Mouse (Mus musculus): Measurements from ENCODE around the gene Cd5.
A peak's percentile ranks its signal among the peaks of the same experiment; 100 is the strongest.

The Cd5 gene

GRCm38 (mm10) chr19:10738811-10739210 is at the start of gene Cd5:
Gene Cd5, minus strand, starts transcription at chr19:10739002.
- DNase-seq = no peak

GRCm38 (mm10) chr19:10788242-10788641 is 49.4 kb upstream of the Cd5 start:
- DNase-seq = no peak

GRCm38 (mm10) chr19:10787406-10787805 is 48.6 kb upstream of the Cd5 start:
- no peak for DNase-seq

- DNase-seq = no peak
Observed at GRCm38 (mm10) chr19:10786753-10787152, 48.0 kb upstream of the Cd5 start.

- DNase-seq = no peak
Observed at GRCm38 (mm10) chr19:10784796-10785459, 46.1 kb upstream of the Cd5 start.

GRCm38 (mm10) chr19:10784061-10784460 is 45.3 kb upstream of the Cd5 start:
- DNase-seq = no peak

GRCm38 (mm10) chr19:10783168-10783567 is 44.4 kb upstream of the Cd5 start:
- no peak for DNase-seq

- no peak for DNase-seq
Observed at GRCm38 (mm10) chr19:10781641-10782040, 42.8 kb upstream of the Cd5 start.

GRCm38 (mm10) chr19:10776906-10777305 is 38.1 kb upstream of the Cd5 start:
- no peak for DNase-seq

- DNase-seq = no peak
Observed at GRCm38 (mm10) chr19:10774141-10774540, 35.3 kb upstream of the Cd5 start.

- no peak for DNase-seq
Observed at GRCm38 (mm10) chr19:10773384-10773783, 34.6 kb upstream of the Cd5 start.

- DNase-seq = no peak
Observed at GRCm38 (mm10) chr19:10772866-10773265, 34.1 kb upstream of the Cd5 start.

GRCm38 (mm10) chr19:10771995-10772394 is 33.2 kb upstream of the Cd5 start:
- DNase-seq = no peak

- DNase-seq = peak; percentile 6
Observed at GRCm38 (mm10) chr19:10769429-10770195, 30.8 kb upstream of the Cd5 start.

- no peak for DNase-seq
Observed at GRCm38 (mm10) chr19:10768694-10769428, 30.1 kb upstream of the Cd5 start.

- no peak for DNase-seq
Observed at GRCm38 (mm10) chr19:10767631-10768030, 28.8 kb upstream of the Cd5 start.

GRCm38 (mm10) chr19:10763381-10764031 is 24.7 kb upstream of the Cd5 start:
- no peak for DNase-seq

GRCm38 (mm10) chr19:10762468-10762867 is 23.7 kb upstream of the Cd5 start:
- DNase-seq = no peak

GRCm38 (mm10) chr19:10761794-10762415 is 23.1 kb upstream of the Cd5 start:
- DNase-seq = no peak

GRCm38 (mm10) chr19:10759983-10760831 is 21.4 kb upstream of the Cd5 start:
- DNase-seq = peak; percentile 18

- no peak for DNase-seq
Observed at GRCm38 (mm10) chr19:10759525-10759924, 20.7 kb upstream of the Cd5 start.

- DNase-seq = no peak
Observed at GRCm38 (mm10) chr19:10758708-10759107, 19.9 kb upstream of the Cd5 start.

All from kidney, postnatal 14 days (tissue).